Mouse (Mus musculus): Measurements from ENCODE around the gene Armc9. TPM values are rescaled to one million over a fixed set of nuclear protein-coding genes. Genes with fewer than 3 reads are reported as not detected.

Gene Armc9
- polyA plus RNA-seq, 1 experiment from 2014 or later = 10.6 TPM

GRCm38 (mm10) chr1:86133337-86133736, 21.2 kb upstream of the Armc9 start, which contains the start of gene Gm21972:
Gm21972 (plus strand) TSS chr1:86133637.
- Histone ChIP-seq H3K9ac (ENCODE audit: low read depth, low read length) (no peak within 1 kb of the TSS), H3K27ac (ENCODE audit: low read depth, low read length) (no peak within 1 kb of the TSS), H3K27me3 (replicated peaks; ENCODE audit: control insufficient read depth, insufficient read depth, low read length) (no peaks in the 10 kb centered on the region), H3K9me3 (ENCODE audit: control insufficient read depth) (no peaks in the 10 kb centered on the region), H3K4me1 (replicated peaks; ENCODE audit: control insufficient read depth, insufficient read depth, low read length) (no peaks in the 10 kb centered on the region), H3K4me2 (replicated peaks; ENCODE audit: low read depth) (no peak within 1 kb of the TSS), H3K4me3 (ENCODE audit: low read depth, low read length) (no peak within 1 kb of the TSS), H3K36me3 (ENCODE audit: control insufficient read depth, insufficient read depth) (peaks cover 72% of the 10 kb centered on the region)
- WGBS = 94% methylated on average over 4 of the region's 4 CpGs
- ATAC-seq = no peak
- TF ChIP-seq CTCF (IDR thresholded peaks at IDR 0.05; ENCODE audit: low read depth) = no peak

- no peaks in the 10 kb centered on the region for H3K9me3 ChIP-seq (ENCODE audit: control insufficient read depth)
- no peak for ATAC-seq
- H3K4me2 ChIP-seq (replicated peaks; ENCODE audit: low read depth) = no peak overlapping the region
- H3K4me1 ChIP-seq (replicated peaks; ENCODE audit: control insufficient read depth, insufficient read depth, low read length) = no peaks in the 10 kb centered on the region
- TF ChIP-seq CTCF (IDR thresholded peaks at IDR 0.05; ENCODE audit: low read depth) = no peak
- no peak overlapping the region for H3K27ac ChIP-seq (ENCODE audit: low read depth, low read length)
- WGBS = 93% methylated on average over 6 of the region's 6 CpGs
- H3K36me3 ChIP-seq (ENCODE audit: control insufficient read depth, insufficient read depth) = peaks cover 60% of the 10 kb centered on the region
- H3K9ac ChIP-seq (ENCODE audit: low read depth, low read length) = no peak overlapping the region
- H3K4me3 ChIP-seq (ENCODE audit: low read depth, low read length) = no peak overlapping the region
- H3K27me3 ChIP-seq (replicated peaks; ENCODE audit: control insufficient read depth, insufficient read depth, low read length) = no peaks in the 10 kb centered on the region
Observed at GRCm38 (mm10) chr1:86135315-86135714, 19.3 kb upstream of the Armc9 start.

GRCm38 (mm10) chr1:86141081-86141480, 13.5 kb upstream of the Armc9 start:
- peaks cover 34% of the 10 kb centered on the region for H3K36me3 ChIP-seq (ENCODE audit: control insufficient read depth, insufficient read depth)
- no peaks in the 10 kb centered on the region for H3K9me3 ChIP-seq (ENCODE audit: control insufficient read depth)
- WGBS = 87% methylated on average over 3 of the region's 3 CpGs
- no peaks in the 10 kb centered on the region for H3K4me1 ChIP-seq (replicated peaks; ENCODE audit: control insufficient read depth, insufficient read depth, low read length)
- H3K27me3 ChIP-seq (replicated peaks; ENCODE audit: control insufficient read depth, insufficient read depth, low read length) = no peaks in the 10 kb centered on the region
- no peak overlapping the region for H3K4me2 ChIP-seq (replicated peaks; ENCODE audit: low read depth)
- no peak overlapping the region for H3K9ac ChIP-seq (ENCODE audit: low read depth, low read length)
- no peak for ATAC-seq
- H3K4me3 ChIP-seq (ENCODE audit: low read depth, low read length) = no peak overlapping the region
- TF ChIP-seq CTCF (IDR thresholded peaks at IDR 0.05; ENCODE audit: low read depth) = no peak
- H3K27ac ChIP-seq (ENCODE audit: low read depth, low read length) = no peak overlapping the region

- no peak for ATAC-seq
Observed at GRCm38 (mm10) chr1:86143165-86143564, 11.4 kb upstream of the Armc9 start.

GRCm38 (mm10) chr1:86144001-86144944, 10.3 kb upstream of the Armc9 start:
- WGBS = 76% methylated on average over 21 of the region's 21 CpGs
- no peak overlapping the region for H3K9ac ChIP-seq (ENCODE audit: low read depth, low read length)

More at GRCm38 (mm10) chr1:86143165-86143564, 11.4 kb upstream of the Armc9 start:
- WGBS = 81% methylated on average over 4 of the region's 4 CpGs
- H3K9ac ChIP-seq (ENCODE audit: low read depth, low read length) = no peak overlapping the region
- no peaks in the 10 kb centered on the region for H3K4me1 ChIP-seq (replicated peaks; ENCODE audit: control insufficient read depth, insufficient read depth, low read length)
- H3K36me3 ChIP-seq (ENCODE audit: control insufficient read depth, insufficient read depth) = peaks cover 15% of the 10 kb centered on the region
- no peak overlapping the region for H3K4me2 ChIP-seq (replicated peaks; ENCODE audit: low read depth)
- no peak for TF ChIP-seq CTCF (IDR thresholded peaks at IDR 0.05; ENCODE audit: low read depth)
- H3K4me3 ChIP-seq (ENCODE audit: low read depth, low read length) = no peak overlapping the region
- H3K9me3 ChIP-seq (ENCODE audit: control insufficient read depth) = no peaks in the 10 kb centered on the region
- no peak overlapping the region for H3K27ac ChIP-seq (ENCODE audit: low read depth, low read length)
- no peaks in the 10 kb centered on the region for H3K27me3 ChIP-seq (replicated peaks; ENCODE audit: control insufficient read depth, insufficient read depth, low read length)

GRCm38 (mm10) chr1:86146293-86146692, 8.3 kb upstream of the Armc9 start:
- H3K36me3 ChIP-seq (ENCODE audit: control insufficient read depth, insufficient read depth) = no peaks in the 10 kb centered on the region
- no peaks in the 10 kb centered on the region for H3K27me3 ChIP-seq (replicated peaks; ENCODE audit: control insufficient read depth, insufficient read depth, low read length)
- 75% methylated on average over 5 of the region's 5 CpGs for WGBS
- no peaks in the 10 kb centered on the region for H3K4me1 ChIP-seq (replicated peaks; ENCODE audit: control insufficient read depth, insufficient read depth, low read length)
- no peak overlapping the region for H3K4me3 ChIP-seq (ENCODE audit: low read depth, low read length)
- no peak overlapping the region for H3K27ac ChIP-seq (ENCODE audit: low read depth, low read length)
- H3K4me2 ChIP-seq (replicated peaks; ENCODE audit: low read depth) = no peak overlapping the region
- no peaks in the 10 kb centered on the region for H3K9me3 ChIP-seq (ENCODE audit: control insufficient read depth)
- no peak for ATAC-seq
- no peak overlapping the region for H3K9ac ChIP-seq (ENCODE audit: low read depth, low read length)
- no peak for TF ChIP-seq CTCF (IDR thresholded peaks at IDR 0.05; ENCODE audit: low read depth)

More at GRCm38 (mm10) chr1:86144001-86144944, 10.3 kb upstream of the Armc9 start:
- Histone ChIP-seq H3K4me1 (replicated peaks; ENCODE audit: control insufficient read depth, insufficient read depth, low read length) (no peaks in the 10 kb centered on the region), H3K4me2 (replicated peaks; ENCODE audit: low read depth) (no peak overlapping the region), H3K9me3 (ENCODE audit: control insufficient read depth) (no peaks in the 10 kb centered on the region), H3K27me3 (replicated peaks; ENCODE audit: control insufficient read depth, insufficient read depth, low read length) (no peaks in the 10 kb centered on the region), H3K36me3 (ENCODE audit: control insufficient read depth, insufficient read depth) (peaks cover 10% of the 10 kb centered on the region), H3K4me3 (ENCODE audit: low read depth, low read length) (no peak overlapping the region), H3K27ac (ENCODE audit: low read depth, low read length) (no peak overlapping the region)
- no peak for ATAC-seq
- peak; percentile 51 for TF ChIP-seq CTCF (IDR thresholded peaks at IDR 0.05; ENCODE audit: low read depth)
